Mouse (Mus musculus): Measurements from ENCODE around the gene Gm27179.
"Not testable (repeated sequence)": the region's sequence is repeated elsewhere in the genome, so short reads cannot be mapped to it uniquely, and the experiment has no call there.

- not testable (repeated sequence) for TF ChIP-seq CTCF (IDR thresholded peaks at IDR 0.05; ENCODE audit: extremely low read depth, insufficient read length, insufficient replicate concordance, low read depth, low read length); POLR2A (IDR thresholded peaks at IDR 0.05; ENCODE audit: low read depth, low read length)
Measured at GRCm38 (mm10) chr14:69502440-69503150, 9.8 kb downstream of the Gm27179 start.

Data from small intestine, adult 2 months (tissue).